Mouse (Mus musculus) small intestine, adult 2 months (tissue): ENCODE data around the gene Wdr90. TPM values are rescaled to one million over a fixed set of nuclear protein-coding genes. Genes with fewer than 3 reads are reported as not detected.
A peak's percentile ranks its signal among the peaks of the same experiment; 100 is the strongest.
"Not testable (repeated sequence)": the region's sequence is repeated elsewhere in the genome, so short reads cannot be mapped to it uniquely, and the experiment has no call there.

Experiments
- H3K27ac ChIP-seq: fragments of 200-500 bp; 2 replicates; pipeline ENCODE4 v1.5.1; 2012; ENCODE audit warnings: low read depth, low read length, control low read depth, inconsistent platforms; ENCODE audit not compliant: insufficient read depth
- H3K27me3 ChIP-seq: fragments of 200-500 bp; 2 replicates; pipeline ENCODE4 v1.6.1; 2012; ENCODE audit warnings: mild to moderate bottlenecking, moderate library complexity, low read length, inconsistent platforms; ENCODE audit not compliant: control insufficient read depth, insufficient read depth
- H3K36me3 ChIP-seq: fragments of 200-500 bp; 2 replicates; pipeline ENCODE4 v1.6.1; 2012; ENCODE audit warnings: mild to moderate bottlenecking, low read length, control low read depth, inconsistent platforms; ENCODE audit not compliant: control insufficient read depth, insufficient read depth
- H3K4me1 ChIP-seq: fragments of 200-500 bp; 2 replicates; pipeline ENCODE4 v1.6.1; 2012; ENCODE audit warnings: low read length, inconsistent platforms, mixed read lengths; ENCODE audit not compliant: control insufficient read depth, insufficient read depth, insufficient read length
- H3K4me3 ChIP-seq: fragments of 200-500 bp; 2 replicates; pipeline ENCODE4 v1.5.1; 2012; ENCODE audit warnings: low read depth, mild to moderate bottlenecking, control low read depth, inconsistent platforms, low read length, moderate library complexity
- CTCF ChIP-seq: fragments of 200-500 bp; IDR thresholded peaks from 2 replicates; pipeline ENCODE4 v1.5.1; 2012; ENCODE audit warnings: low read depth, mild to moderate bottlenecking, control low read depth, inconsistent platforms, low read length, moderate library complexity, mixed read lengths; ENCODE audit not compliant: insufficient replicate concordance, insufficient read length; ENCODE audit errors: extremely low read depth
- POLR2A ChIP-seq: fragments of 200-500 bp; IDR thresholded peaks from 2 replicates; pipeline ENCODE4 v1.6.1; 2012; ENCODE audit warnings: low read depth, mild to moderate bottlenecking, control low read depth, inconsistent platforms, low read length, moderate library complexity
- WGBS: fragments of 180-500 bp; shearing (Covaris S2); methylation state at CpG from one replicate; pipeline ENCODE4 v1.1.7; 2018; 5-methylcytosine and 5-hydroxymethylcytosine counted together
- polyA plus RNA-seq: library from polyadenylated mRNA; depleted of rRNA; stranded (reverse); fragments of >200 nt; gene quantifications from 2 replicates; pipeline ENCODE4 v1.2.3, GENCODE M21; 2012

Gene Wdr90
- polyA plus RNA-seq, 1 experiment: 13.3 TPM

DNA sequence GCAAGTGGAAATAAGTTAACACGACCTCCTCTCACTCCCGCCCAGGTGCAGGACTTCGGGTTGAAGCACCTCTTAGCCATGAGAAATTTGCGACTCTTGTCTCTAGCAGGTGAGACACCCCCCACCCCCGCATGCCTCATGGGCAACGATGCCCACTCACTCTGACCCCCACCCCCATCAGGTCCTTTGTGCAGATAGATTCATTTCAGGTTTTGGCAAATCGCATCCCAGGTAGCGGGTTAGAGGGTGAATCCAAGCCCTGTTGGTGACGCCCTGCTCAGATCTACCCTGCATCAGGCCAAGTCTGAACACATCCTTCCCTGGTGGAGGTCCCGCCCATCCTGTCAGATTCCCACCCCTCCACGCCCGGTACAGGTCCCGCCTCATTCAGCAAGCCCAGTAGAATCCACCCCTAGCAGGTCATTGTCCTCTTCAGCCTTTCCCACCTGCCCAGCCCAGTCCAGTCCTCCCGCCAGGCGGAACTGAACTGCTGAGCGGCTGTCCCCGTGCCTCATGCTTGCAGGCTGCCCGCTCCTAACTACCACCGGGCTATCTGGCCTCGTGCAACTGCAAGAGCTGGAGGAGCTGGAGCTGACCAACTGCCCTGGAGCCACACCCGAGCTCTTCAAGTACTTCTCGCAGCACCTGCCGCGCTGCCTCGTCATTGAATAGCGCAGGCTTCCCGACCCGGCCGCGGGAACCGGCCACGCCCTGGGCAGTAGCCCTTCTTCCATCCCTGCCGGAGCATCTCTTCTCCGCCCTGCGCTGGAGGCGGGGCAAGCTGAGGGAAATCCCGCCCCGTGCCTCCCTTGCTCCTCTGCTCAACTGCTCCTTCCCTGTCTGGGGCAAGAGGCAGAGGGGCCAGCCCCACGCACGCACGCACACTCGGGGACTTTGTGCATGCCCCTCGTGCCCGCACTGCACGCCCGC is 42.2 kb downstream of the Wdr90 start:
- H3K27me3 ChIP-seq: peaks cover 14% of the 10 kb centered on the region; the same call in 1 of the 2 replicates
- peak overlapping the region; percentile 36 for H3K4me3 ChIP-seq
- H3K4me1 ChIP-seq: peaks cover 9% of the 10 kb centered on the region
- 7% methylated on average over 46 of the region's 46 CpGs for WGBS
- no peak overlapping the region for H3K27ac ChIP-seq
- no peaks in the 10 kb centered on the region for H3K36me3 ChIP-seq
- TF ChIP-seq POLR2A (no peak), CTCF (no peak)

DNA sequence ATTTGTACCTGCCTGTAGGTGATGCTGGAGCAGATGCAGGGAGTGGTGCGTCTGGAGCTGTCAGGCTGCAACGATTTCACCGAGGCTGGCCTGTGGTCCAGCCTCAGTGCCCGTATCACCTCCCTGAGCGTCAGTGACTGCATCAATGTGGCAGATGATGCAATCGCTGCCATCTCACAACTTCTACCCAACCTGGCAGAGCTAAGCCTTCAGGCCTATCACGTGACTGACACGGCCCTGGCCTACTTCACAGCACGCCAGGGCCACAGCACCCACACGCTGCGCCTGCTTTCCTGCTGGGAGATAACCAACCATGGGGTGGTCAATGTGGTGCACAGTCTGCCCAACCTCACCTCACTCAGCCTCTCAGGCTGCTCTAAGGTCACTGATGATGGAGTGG is 43.6 kb downstream of the Wdr90 start:
- Histone ChIP-seq H3K36me3 (no peaks in the 10 kb centered on the region), H3K4me1 (peaks cover 7% of the 10 kb centered on the region), H3K4me3 (no peak overlapping the region), H3K27me3 (peaks cover 14% of the 10 kb centered on the region; the same call in 1 of the 2 replicates), H3K27ac (no peak overlapping the region)
- TF ChIP-seq POLR2A (no peak), CTCF (no peak)
- WGBS: 81% methylated on average over 11 of the region's 11 CpGs

DNA sequence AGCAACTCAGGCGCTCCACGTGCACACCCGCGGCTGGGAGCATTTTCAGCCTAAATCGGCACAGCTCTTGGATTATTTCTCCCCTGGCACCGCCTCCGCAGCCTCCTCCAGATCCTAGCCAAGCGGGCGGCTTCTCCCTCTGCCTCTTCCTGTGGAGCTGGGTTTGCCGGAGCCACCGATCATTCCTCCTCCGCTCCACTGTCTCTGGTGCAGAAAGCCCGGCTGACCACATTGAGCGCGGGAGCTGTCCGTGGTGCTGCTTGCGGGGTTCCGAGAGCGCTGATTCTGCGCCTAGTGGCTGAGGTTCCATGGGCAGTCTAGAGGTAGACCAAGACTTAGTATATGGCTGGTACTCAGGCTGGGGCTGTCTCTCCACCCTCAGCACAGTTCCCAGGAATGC is 47.8 kb downstream of the Wdr90 start:
- Histone ChIP-seq H3K27me3 (peaks cover 15% of the 10 kb centered on the region), H3K4me3 (no peak overlapping the region), H3K36me3 (no peaks in the 10 kb centered on the region), H3K27ac (no peak overlapping the region), H3K4me1 (peaks cover 3% of the 10 kb centered on the region)
- 2% methylated on average over 20 of the region's 20 CpGs for WGBS
- TF ChIP-seq CTCF (peak; percentile 45; the same call in 1 of the 2 replicates), POLR2A (no peak)

DNA sequence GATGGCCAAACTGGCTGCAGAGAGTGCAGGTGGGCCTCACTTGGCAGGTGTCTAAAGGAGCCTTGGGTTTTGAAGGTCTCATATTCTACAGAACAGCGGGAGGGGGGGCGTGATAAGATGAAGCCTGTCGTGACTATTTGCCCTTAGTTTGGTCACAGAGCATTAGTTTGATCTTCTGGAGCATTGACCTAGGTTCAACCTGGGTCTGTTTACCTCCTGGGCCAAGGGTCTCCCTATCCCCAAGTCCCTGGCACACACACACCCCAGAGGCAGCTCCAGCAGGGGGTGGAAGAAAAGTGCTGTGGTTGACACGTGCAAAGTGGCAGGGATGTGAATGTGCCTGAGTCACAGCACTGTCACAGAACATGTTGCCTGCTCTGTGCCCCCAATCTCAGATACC is 50.4 kb downstream of the Wdr90 start:
- 64% methylated on average over 4 of the region's 4 CpGs for WGBS
- peaks cover 3% of the 10 kb centered on the region for H3K4me1 ChIP-seq
- TF ChIP-seq POLR2A (no peak), CTCF (no peak)
- no peak overlapping the region for H3K4me3 ChIP-seq
- no peaks in the 10 kb centered on the region for H3K36me3 ChIP-seq
- H3K27ac ChIP-seq: no peak overlapping the region
- peaks cover 16% of the 10 kb centered on the region for H3K27me3 ChIP-seq

DNA sequence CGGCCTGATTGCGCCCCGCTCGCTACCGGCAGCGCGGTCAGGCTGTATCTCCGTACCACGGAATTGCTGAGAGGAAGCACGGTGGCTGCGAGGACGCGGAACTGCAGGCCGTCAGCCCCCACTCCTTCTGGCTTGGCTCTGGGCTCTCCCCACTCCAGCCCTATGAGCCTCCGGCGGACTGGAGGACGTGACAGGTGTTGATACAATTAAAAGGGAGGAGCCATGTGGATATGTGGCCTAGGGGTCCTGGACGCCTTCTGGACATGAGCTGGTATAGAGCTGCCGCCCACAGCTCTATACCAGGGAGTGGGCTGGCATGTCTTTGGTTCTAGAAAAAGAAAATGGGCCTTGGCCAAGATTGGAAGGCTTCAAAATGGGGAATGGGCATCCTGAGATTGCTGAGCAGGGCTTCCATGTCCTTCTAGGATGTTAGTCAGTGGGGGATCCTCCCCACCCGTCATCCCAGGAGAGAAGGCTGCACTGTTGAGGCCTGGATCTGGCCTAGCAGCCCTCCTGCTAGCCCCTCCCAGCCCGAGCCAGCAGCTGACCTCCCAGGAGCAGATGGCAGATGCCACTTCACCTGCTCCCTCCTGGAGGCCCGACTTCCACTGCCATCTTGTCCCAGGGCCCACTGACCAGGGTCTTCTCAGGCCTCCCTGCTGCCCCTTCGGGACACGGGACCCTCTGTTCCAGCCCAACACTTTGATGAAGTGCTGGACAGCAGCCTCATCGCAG is 51.5 kb downstream of the Wdr90 start:
- Histone ChIP-seq H3K27me3 (peaks cover 16% of the 10 kb centered on the region), H3K36me3 (no peaks in the 10 kb centered on the region), H3K4me1 (peaks cover 3% of the 10 kb centered on the region), H3K27ac (no peak overlapping the region), H3K4me3 (peak overlapping the region; percentile 59)
- WGBS: 11% methylated on average over 25 of the region's 25 CpGs
- no peak for TF ChIP-seq CTCF

DNA sequence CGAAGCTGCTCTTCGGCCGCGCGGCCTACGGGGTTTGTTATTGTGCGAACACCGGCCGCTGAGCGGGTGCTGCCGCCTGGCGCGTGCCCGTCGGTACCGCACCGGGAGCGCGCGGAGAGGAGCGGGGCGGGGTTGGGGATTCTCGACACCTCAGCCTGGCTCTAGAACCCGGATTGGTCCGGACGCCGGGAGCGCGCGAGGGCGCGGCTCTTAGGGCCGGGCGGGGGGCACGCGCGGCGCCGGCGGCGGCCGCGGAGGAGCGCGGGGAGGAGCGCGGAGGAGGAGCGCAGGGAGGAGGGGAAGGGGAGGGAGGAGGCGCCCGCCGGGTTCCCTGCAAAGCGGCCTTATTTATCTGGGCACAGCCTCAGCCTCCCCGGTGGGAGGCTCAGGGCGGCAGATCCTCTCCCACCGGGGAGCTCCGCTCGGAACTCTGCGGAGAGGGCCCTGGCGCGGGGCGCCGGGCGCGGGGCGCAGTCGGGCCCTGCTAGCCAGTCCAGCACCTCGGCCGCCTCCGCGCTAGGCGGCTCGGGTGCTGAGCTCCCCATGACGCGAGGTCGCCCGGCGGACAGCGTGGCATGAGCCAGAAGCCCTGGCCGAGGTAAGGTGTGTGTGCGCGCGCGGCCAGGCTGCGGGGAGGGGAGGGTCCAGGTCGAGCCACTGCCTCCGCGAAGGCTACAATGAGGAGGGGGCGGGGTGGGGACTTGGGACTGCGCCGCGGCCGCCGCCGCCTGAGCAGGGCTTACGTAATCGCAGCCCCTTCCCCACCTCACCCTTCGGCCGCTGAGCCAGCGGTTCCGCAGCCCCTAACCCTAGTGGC is 52.3 kb downstream of the Wdr90 start, which contains the start of gene Fbxl16:
Gene Fbxl16 (plus strand): TSS at position 297 of the 817 bp plus-strand sequence.
- H3K4me1 ChIP-seq: peaks cover 3% of the 10 kb centered on the region
- H3K27ac ChIP-seq: no peak within 1 kb of the TSS
- H3K27me3 ChIP-seq: peaks cover 18% of the 10 kb centered on the region
- TF ChIP-seq CTCF: no peak
- TF ChIP-seq POLR2A: no peak
- peak within 1 kb of the TSS; percentile 59 for H3K4me3 ChIP-seq
- H3K36me3 ChIP-seq: no peaks in the 10 kb centered on the region
- WGBS: under 1% methylated on average over 94 of the region's 100 CpGs

DNA sequence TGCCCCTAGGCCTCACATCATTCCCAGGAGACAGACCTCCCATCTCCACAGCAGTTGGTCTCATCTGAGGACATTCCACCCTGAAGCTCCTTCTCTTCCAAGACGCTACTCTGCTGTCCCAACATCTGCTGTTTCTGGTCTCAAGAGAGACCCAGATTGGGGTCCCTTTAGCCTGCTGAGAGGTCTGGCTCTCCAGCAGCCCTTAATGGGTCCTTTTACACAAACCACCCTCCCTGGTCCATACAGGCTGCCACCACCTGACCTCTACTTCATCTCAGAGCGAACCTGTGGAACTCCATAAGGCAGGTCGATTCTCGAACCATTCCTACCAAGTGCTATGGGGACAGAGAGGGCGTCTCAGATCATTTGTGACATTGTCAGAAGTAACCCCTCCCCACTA is 53.3 kb downstream of the Wdr90 start:
- Histone ChIP-seq H3K27ac (no peak overlapping the region), H3K4me3 (no peak overlapping the region), H3K27me3 (peaks cover 19% of the 10 kb centered on the region), H3K4me1 (peaks cover 3% of the 10 kb centered on the region), H3K36me3 (no peaks in the 10 kb centered on the region)
- 44% methylated on average over 5 of the region's 5 CpGs for WGBS
- no peak for TF ChIP-seq CTCF
- TF ChIP-seq POLR2A: no peak

DNA sequence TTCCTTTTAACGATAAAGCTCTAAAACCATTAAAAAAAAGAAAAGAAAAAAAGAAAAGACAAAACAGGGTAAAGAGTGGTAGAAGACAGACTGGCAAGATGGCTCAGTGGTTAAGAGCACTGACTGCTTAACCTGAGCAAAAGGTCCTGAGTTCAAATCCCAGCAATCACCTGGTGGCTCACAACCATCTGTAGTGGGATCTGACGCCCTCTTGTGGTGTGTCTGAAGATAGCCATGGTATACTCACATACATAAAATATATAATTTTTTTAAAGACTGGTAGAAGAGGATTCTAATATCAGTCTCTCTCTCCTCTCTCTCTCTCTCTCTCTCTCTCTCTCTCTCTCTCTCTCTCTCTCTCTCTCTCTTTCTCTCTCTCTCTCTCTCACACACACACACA is 53.8 kb downstream of the Wdr90 start:
- peaks cover 24% of the 10 kb centered on the region for H3K27me3 ChIP-seq
- H3K27ac ChIP-seq, H3K4me3 ChIP-seq, H3K4me1 ChIP-seq, H3K36me3 ChIP-seq: not testable (repeated sequence)
- WGBS: 36% methylated on average over 2 of the region's 2 CpGs
